Mouse (Mus musculus) kidney, embryonic 14.5 days (tissue): ENCODE results near the gene Clcn2. TPM values are rescaled to one million over a fixed set of nuclear protein-coding genes. Genes with fewer than 3 reads are reported as not detected.
"Not testable (repeated sequence)": the region's sequence is repeated elsewhere in the genome, so short reads cannot be mapped to it uniquely, and the experiment has no call there.

Experiments used
- ATAC-seq: fragments of 200-750 bp; cut with Nextera tagmentation; 2 replicates; pipeline ENCODE4 v1.8.0; 2017; ENCODE audit warnings: moderate number of reproducible peaks, mild to moderate bottlenecking, moderate TSS enrichment, moderate library complexity; ENCODE audit not compliant: low FRiP score, low TSS enrichment
- H3K27ac ChIP-seq: fragments of 300-500 bp; sonication (generic); 2 replicates; pipeline ENCODE4 v1.5.1; 2014; ENCODE audit warnings: low read depth, mild to moderate bottlenecking, low read length, moderate library complexity, mixed read lengths
- H3K27me3 ChIP-seq: fragments of 300-500 bp; sonication (generic); 2 replicates; pipeline ENCODE4 v1.6.1; 2014; ENCODE audit warnings: mild to moderate bottlenecking, low read length; ENCODE audit not compliant: control insufficient read depth, insufficient read depth
- H3K36me3 ChIP-seq: fragments of 300-500 bp; sonication (generic); 2 replicates; pipeline ENCODE4 v1.6.1; 2014; ENCODE audit warnings: low read length, mixed read lengths; ENCODE audit not compliant: control insufficient read depth, insufficient read depth
- H3K4me1 ChIP-seq: fragments of 300-500 bp; sonication (generic); 2 replicates; pipeline ENCODE4 v1.6.1; 2014; ENCODE audit warnings: low read length, mixed read lengths; ENCODE audit not compliant: control insufficient read depth, insufficient read depth
- H3K4me2 ChIP-seq: fragments of 300-500 bp; sonication (generic); replicated peaks from 2 replicates; pipeline ENCODE4 v1.6.1; 2014; ENCODE audit warnings: low read depth, mild to moderate bottlenecking, low read length
- H3K4me3 ChIP-seq: fragments of 300-500 bp; sonication (generic); 2 replicates; pipeline ENCODE4 v1.5.1; 2014; ENCODE audit warnings: mild to moderate bottlenecking, low read length
- H3K9ac ChIP-seq: fragments of 300-500 bp; sonication (generic); 2 replicates; pipeline ENCODE4 v1.6.1; 2014; ENCODE audit warnings: low read depth, mild to moderate bottlenecking, low read length, moderate library complexity
- H3K9me3 ChIP-seq: fragments of 300-500 bp; sonication (generic); 2 replicates; pipeline ENCODE4 v1.6.1; 2016; ENCODE audit warnings: low read length; ENCODE audit not compliant: control insufficient read depth
- WGBS: fragments of 180-500 bp; shearing (Covaris S2); extraction: QIAGEN DNeasy Blood & Tissue Kit; methylation state at CpG from one replicate; pipeline ENCODE4 v1.1.7; 2014; 5-methylcytosine and 5-hydroxymethylcytosine counted together
- polyA plus RNA-seq: library from polyadenylated mRNA; unstranded; fragments of >200 nt; fragmentation: Nextera tagmentation; extraction: Ambion mirVana; gene quantifications from 2 replicates; pipeline ENCODE4 v1.2.1, GENCODE M21; 2014

The Clcn2 gene
- polyA plus RNA-seq, 1 experiment from 2014 or later: 17.3 TPM

- H3K27me3 ChIP-seq: no peaks in the 10 kb centered on the region
- H3K4me1 ChIP-seq: peaks cover 7% of the 10 kb centered on the region; the same call in 1 of the 2 replicates
- H3K36me3 ChIP-seq: peaks cover 7% of the 10 kb centered on the region
- no peak overlapping the region for H3K4me2 ChIP-seq
- no peak for ATAC-seq
- H3K9ac ChIP-seq: no peak overlapping the region
- H3K9me3 ChIP-seq: no peaks in the 10 kb centered on the region
- WGBS: 88% methylated on average over 3 of the region's 3 CpGs
- no peak overlapping the region for H3K4me3 ChIP-seq
- H3K27ac ChIP-seq: no peak overlapping the region
These were observed 47.3 kb downstream of the Clcn2 start for GRCm38 (mm10) chr16:20670291-20670690.

DNA sequence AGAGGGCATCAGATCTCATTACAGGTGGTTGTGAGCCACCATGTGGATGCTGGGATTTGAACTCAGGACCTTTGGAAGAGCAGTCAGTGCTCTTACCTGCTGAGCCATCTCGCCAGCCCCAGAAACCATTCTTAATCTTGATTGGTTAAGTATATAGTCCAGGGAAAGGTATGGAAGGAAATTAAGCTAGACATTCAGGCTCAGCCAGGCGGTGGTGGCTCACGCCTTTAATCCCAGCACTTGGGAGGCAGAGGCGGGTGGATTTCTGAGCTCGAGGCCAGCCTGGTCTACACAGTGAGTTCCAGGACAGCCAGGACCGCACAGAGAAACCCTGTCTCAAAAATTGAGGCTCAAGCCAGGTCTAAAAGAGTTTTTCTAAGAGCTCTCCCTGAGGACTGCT lies 49.5 kb downstream of the Clcn2 start, which contains the start of gene Eif4g1:
TSS of gene Eif4g1 (plus strand) at position 301 of the 400 bp plus-strand sequence.
- not testable (repeated sequence) for H3K4me2 ChIP-seq, H3K27me3 ChIP-seq, H3K4me3 ChIP-seq, H3K9me3 ChIP-seq, H3K9ac ChIP-seq, H3K4me1 ChIP-seq, H3K27ac ChIP-seq, ATAC-seq
- WGBS: 90% methylated on average over 3 of the region's 6 CpGs
- peaks cover 11% of the 10 kb centered on the region for H3K36me3 ChIP-seq

DNA sequence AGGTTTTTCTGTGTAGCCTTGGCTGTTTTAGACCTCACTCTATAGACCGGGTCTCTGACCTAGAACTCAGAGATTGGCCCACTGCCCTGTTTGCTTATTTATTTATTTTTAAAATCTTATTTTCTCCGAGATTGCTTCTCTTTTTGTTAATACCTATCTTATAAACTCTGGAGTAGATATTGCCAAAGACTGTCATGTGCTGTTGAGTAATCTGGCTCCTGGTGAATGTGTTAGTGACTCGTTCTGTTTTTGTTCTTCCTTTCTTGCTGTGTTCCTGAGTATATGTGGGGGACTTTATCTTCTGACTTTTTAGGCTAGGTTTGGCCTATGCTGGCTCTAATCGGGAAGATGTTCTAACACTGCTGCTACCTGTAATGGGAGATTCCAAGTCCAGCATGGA lies 59.9 kb downstream of the Clcn2 start:
- Histone ChIP-seq H3K27ac (no peak overlapping the region), H3K4me1 (0 out of 2 replicates have a peak, but pooled peaks cover 5% of the 10 kb centered on the region), H3K4me3 (no peak overlapping the region), H3K36me3 (peaks cover 84% of the 10 kb centered on the region), H3K9me3 (no peaks in the 10 kb centered on the region), H3K27me3 (no peaks in the 10 kb centered on the region), H3K9ac (no peak overlapping the region), H3K4me2 (no peak overlapping the region)
- no peak for ATAC-seq
- 92% methylated on average over 4 of the region's 4 CpGs for WGBS

GRCm38 (mm10) chr16:20653315-20653714 lies 64.2 kb downstream of the Clcn2 start:
- Histone ChIP-seq H3K9ac (no peak overlapping the region), H3K27ac (no peak overlapping the region), H3K36me3 (peaks cover 41% of the 10 kb centered on the region), H3K4me3 (no peak overlapping the region), H3K27me3 (no peaks in the 10 kb centered on the region), H3K4me1 (peaks cover 10% of the 10 kb centered on the region; the same call in 1 of the 2 replicates), H3K9me3 (no peaks in the 10 kb centered on the region), H3K4me2 (no peak overlapping the region)
- ATAC-seq: no peak
- WGBS: 67% methylated on average over 2 of the region's 2 CpGs

Other genes starting within 250 kb of the Clcn2 start
- 68.6 and 115 TPM in 2 replicates for gene Eif2b5, start 218.9 kb downstream of the Clcn2 start, polyA plus RNA-seq
- gene Dvl3, start 200.8 kb downstream of the Clcn2 start, polyA plus RNA-seq: 29.1 and 30.5 TPM in 2 replicates
- 607 TPM in 2 replicates for gene Ap2m1, start 182.3 kb downstream of the Clcn2 start, polyA plus RNA-seq
- gene Abcf3, start 169.2 kb downstream of the Clcn2 start, polyA plus RNA-seq: 42.6 and 44.5 TPM in 2 replicates
- gene Vwa5b2, start 128.3 kb downstream of the Clcn2 start, polyA plus RNA-seq: 0.79 and 1.3 TPM in 2 replicates
- 42.2 and 42.4 TPM in 2 replicates for gene Eef1akmt4, start 106.2 kb downstream of the Clcn2 start, polyA plus RNA-seq
- not detected in 2 replicates for gene Gm49333, start 106.1 kb downstream of the Clcn2 start, polyA plus RNA-seq
- gene Alg3, start 106.0 kb downstream of the Clcn2 start, polyA plus RNA-seq: 44.3 and 55.7 TPM in 2 replicates
- 1.7 and 1.9 TPM in 2 replicates for gene Camk2n2, start 96.5 kb downstream of the Clcn2 start, polyA plus RNA-seq
- 2.6 and 3.1 TPM in 2 replicates for gene Ece2, start 87.9 kb downstream of the Clcn2 start, polyA plus RNA-seq
- 208 and 355 TPM in 2 replicates for gene Psmd2, start 66.1 kb downstream of the Clcn2 start, polyA plus RNA-seq
- gene Eif4g1, start 49.4 kb downstream of the Clcn2 start, polyA plus RNA-seq: 131 and 213 TPM in 2 replicates
- 3.8 and 5.5 TPM in 2 replicates for gene Fam131a, start 24.5 kb downstream of the Clcn2 start, polyA plus RNA-seq
- 147 and 172 TPM in 2 replicates for gene Polr2h, start 81 bp downstream of the Clcn2 start, polyA plus RNA-seq
- 3.9 and 4.6 TPM in 2 replicates for gene Chrd, start 15.4 kb upstream of the Clcn2 start, polyA plus RNA-seq
- 0.89 and 1.2 TPM in 2 replicates for gene Thpo, start 16.8 kb upstream of the Clcn2 start, polyA plus RNA-seq